Mouse (Mus musculus) common myeloid progenitor, adult 5-6 weeks (primary cell): ENCODE data around the gene Pfn1. TPM values are rescaled to one million over a fixed set of nuclear protein-coding genes. Genes with fewer than 3 reads are reported as not detected.

Experiments used
- ATAC-seq: replicated peaks from 2 replicates; pipeline ENCODE4 v1.8.0; 2016; ENCODE audit warnings: low read depth, mild to moderate bottlenecking, moderate TSS enrichment, inconsistent platforms; ENCODE audit not compliant: poor library complexity, severe bottlenecking
- total RNA-seq: library from RNA; stranded (forward); fragments of 200-1000, 187-1606 nt; gene quantifications from 2 replicates; pipeline ENCODE4 v1.2.3, GENCODE M21; 2017

Pfn1 gene
- total RNA-seq, 1 experiment from 2014 or later, result 437 TPM

DNA sequence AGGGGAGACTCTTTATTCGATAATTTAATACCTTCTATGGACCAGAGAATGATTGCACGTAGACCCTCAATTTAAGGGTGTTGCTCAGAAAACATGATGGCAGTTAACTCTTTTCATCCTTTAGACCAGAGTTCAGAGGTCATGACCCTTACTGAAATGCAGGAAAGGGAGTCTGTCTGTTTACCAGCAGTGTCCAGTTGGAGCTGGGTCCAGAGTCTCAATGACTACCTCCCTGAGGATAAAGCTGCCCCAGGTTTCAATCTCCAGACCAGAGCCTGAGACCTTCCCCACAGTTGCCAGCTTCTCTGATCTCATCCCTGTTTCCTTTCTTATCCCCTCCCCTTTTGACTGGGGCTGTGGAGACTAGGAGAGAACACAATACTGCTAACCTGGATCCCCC, 24.1 kb upstream of the Pfn1 start:
- ATAC-seq, result no peak

- ATAC-seq, result no peak
These were observed 23.6 kb upstream of the Pfn1 start for GRCm38 (mm10) chr11:70678092-70678491.

DNA sequence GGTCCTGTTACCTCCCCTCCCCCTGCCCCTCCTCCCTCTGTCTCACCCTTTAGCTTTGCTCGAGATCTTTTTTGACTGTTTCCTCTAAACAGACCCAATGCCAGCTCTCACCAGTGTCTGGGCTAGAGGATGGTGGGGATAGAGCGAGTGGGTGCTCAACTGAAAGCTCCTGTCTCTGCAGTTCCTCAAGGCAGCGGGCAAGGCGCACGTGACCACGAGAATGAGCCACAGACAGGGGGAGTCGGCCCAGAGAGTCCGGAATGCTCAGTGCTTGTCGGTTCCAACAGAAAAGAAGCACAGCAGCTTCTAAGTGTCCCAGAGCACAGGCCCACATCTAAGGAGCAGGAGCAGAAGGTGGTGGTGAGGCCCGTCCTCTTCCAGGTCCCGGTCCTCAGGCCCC, 20.1 kb upstream of the Pfn1 start:
- peak; percentile 45; the same call in 1 of the 2 replicates for ATAC-seq

- no peak for ATAC-seq
These were observed 19.6 kb upstream of the Pfn1 start for GRCm38 (mm10) chr11:70674014-70674413.

DNA sequence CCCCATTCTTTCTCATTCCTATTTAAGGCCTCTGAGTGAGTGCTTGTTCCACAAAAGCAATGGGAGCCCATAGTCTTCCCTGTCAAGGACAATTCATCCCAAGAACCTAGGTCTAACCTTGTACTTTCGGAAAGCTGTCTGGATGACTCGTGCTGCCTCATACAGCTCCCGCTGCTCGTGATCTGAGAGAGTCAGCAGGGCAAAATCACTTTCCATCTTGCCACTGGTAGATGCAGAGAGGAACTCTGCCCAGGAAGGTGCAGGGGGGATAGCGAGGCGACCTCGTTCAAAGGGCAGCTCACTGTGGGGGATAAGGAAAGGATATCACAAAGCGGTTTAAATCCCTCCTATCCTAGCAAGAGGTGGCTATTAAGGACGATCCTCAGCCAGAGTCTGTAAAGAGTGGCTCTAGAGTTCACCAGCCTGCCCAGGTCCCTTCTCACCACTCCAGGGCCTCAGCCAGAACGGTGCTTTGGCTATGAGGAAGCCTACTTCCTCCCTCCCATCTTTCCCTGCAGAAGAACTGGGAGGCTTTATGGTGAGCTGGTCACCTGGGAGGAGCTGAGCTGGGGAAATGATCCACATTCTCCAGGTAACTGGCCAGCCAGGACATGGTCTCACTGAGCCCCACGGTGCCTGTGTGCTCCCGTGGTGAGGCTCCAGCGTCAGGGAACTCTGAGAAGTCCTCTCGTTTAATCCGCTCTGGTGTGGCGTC, 17.0 kb upstream of the Pfn1 start:
- no peak for ATAC-seq

DNA sequence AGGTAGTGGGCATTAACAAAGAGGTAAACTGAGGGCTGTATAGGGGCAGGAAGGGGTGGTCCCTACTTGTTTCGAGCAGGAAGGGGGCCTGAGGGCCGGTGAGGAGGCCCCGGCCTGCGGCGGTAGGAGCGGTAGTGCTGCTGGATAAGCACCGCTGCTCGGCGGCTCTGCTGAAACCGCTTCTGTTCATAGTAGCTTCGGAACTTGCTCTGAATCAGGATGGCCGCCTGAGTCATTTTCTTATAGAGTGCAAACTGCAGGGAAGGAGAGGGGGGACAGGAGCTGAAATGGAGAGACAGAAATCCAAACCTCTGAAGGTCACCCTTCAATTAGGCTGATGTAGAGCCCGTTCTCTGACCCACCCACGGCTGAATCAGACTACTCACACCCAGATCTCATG, 16.0 kb upstream of the Pfn1 start:
- no peak for ATAC-seq

- peak; percentile 45 for ATAC-seq
These were observed 15.3 kb upstream of the Pfn1 start for GRCm38 (mm10) chr11:70669582-70670345.

DNA sequence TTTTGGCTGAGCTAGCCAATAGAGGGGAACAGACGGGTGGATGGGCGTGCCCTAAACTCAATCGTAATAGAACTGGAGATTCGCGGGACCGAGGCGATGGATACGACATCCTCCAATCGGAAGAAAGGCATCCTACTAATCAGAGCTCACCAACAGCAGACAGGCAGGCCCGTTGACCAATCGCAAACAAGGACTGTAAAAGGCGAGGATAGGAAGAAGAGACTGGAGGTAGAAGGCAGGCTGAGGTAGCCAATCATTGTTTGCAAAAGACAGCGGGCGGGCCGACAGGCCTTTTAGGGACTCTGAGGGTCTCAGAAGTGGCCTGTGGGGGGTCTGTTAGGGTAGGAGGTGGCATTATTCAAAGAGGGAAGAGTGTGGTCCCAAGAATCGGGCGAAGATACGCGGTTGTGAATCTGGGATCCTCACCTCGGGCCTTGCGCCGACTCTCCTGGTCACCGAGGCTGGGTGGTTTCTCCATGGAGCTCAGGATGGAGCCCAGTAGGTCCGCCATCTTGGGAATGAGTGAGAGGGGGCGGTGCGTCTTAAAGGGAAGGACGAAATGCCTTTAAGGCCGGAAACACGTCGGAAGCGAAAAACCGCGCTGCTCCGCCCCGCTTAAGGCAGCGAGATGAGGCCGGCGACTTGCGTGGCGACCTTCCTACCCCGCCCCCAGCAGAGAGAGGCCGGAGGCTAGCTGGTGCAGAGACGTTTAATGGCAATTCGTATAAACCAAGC, 14.5 kb upstream of the Pfn1 start, which contains the start of gene Spag7:
Spag7 (minus strand) TSS at position 646 of the 735 bp plus-strand sequence.
- peak; percentile 84 for ATAC-seq

DNA sequence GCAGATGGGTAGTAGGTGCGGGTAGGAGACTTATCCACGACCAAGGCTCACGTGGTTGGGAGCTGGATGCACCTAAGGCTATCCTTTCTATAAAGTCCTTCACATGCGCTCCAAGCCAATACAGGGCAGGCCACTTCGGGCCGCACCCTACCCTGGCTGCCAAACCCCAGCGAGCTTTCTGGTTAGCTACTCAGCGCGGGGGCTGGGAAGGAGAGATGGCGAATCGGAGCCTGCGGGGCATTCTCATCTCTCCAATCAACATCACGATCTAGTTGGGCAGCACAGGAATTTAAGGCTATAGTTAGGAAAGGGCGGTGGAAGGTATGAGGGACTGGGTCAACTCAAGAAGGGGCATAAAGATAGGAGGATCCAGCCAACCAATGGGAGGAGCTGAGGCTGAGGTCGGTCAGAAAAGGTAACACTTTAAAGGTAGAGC, 13.9 kb upstream of the Pfn1 start:
- peak; percentile 12; the same call in 1 of the 2 replicates for ATAC-seq

DNA sequence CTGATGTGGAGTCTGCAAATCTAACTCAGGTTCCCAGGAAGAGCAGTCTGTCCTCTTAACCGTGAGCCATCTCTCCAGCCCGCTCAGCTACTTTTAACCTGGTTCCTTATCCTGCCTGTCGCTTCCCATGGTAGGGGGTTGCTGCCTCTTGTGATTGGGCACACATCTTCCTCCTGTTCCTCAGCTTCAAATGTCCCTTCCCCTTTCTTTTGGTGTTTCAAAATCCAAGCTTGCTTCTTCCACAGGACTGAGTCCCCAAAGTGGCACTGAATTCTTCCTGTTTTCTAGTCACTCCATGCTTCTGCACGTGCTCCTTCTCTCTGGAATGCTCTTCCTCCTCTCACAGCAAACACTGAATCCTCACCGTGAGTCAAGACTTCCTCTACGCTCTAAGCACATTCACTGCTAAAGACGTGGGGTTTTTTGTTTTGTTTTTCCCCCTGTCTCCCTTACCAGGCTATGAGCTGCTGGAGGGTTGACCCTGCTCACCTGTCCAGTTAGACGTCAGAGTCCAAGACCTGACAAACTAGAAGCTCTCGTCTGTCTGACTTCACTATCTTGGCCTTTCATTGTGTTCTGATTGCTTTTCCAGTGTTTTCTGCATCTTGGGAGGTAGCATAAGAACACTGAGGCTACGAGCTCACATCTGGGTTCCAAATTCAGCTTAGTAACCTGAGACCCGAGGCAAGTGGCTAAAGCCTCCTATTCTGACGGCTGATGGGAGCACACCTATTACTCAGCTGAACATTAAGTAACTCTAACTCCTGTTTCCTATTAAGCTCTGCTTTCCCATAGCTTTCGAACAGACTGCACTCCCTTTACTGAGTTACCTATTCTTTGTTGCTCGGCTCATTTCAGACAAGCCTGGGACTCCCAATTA, 13.1 kb upstream of the Pfn1 start:
- no peak for ATAC-seq

GRCm38 (mm10) chr11:70666687-70667086, 12.2 kb upstream of the Pfn1 start:
- no peak for ATAC-seq

DNA sequence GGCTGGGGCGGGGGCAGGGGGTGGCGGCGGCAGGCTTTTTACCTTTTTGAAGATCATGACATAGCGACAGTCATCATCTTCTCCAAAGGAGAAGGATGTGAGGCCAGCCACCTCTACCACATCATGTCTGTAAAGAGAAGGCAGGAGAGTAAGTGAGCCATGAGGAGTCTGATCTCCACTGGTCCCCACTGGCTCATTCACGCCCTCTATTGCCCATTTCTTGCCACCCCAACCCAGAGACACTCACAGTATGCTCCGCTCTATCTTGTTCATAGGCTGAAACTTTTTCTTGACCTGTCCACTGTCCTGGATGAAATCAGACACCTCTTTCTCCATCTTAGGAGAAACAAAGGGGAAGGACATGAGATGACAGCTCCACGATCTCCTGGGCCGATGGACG, 10.3 kb upstream of the Pfn1 start:
- no peak for ATAC-seq

DNA sequence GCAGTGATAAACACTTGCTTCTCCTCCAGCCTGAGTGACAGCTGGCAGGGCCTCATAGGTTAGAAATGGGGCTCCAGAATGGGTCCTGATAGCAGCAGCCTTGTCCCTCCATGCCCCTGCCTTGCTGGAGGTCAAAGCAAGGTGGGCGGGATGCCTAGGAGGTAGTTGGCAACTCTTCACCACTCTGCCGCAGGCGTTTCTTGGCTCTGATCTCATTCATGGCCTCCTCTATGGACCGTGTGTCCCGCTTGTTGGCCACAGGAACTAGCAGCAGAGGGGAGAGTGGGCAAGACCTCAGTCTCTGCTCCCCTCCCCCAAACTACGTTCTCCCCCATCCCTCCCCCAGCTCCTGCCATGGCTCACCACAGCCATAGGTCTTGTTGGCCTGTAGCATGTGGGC, 9.5 kb upstream of the Pfn1 start:
- ATAC-seq, result no peak

GRCm38 (mm10) chr11:70663101-70663500, 8.7 kb upstream of the Pfn1 start:
- ATAC-seq, result no peak

GRCm38 (mm10) chr11:70660571-70660970, 6.1 kb upstream of the Pfn1 start:
- no peak for ATAC-seq

DNA sequence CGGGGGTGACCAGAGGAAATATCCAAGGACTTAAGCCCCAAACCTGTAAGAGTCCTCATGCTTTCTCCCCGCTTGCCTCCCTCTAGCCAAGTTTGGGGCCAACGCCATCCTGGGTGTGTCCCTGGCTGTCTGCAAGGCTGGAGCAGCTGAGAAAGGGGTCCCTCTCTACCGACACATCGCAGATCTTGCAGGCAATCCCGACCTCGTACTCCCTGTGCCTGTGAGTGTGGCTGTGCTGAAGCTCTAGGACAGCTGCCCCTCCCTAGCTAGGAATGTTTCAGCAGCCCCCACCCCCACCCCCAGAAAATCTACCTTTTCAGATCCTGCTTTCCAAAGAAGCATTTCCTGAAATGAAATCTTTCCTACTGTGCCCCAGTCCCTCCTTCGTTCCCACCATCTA, 4.5 kb upstream of the Pfn1 start:
- ATAC-seq, result no peak

DNA sequence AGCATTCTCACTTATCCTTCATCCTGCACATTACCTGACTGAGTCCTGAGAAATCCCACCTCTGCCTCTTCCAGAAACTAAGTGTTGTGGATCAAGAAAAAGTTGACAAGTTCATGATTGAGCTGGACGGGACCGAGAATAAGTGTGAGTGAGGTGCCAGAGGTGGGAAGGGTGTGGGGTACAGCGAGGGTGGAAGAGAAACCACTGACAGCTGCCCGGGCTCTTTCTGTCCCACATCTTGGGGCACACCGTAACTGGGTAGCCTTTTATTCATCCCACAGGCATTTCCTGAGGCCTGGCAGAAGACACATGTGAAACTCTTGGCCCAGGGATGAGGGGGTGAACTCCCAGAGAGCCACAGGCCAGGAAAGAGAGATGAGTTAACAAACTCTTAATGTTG, 4.1 kb upstream of the Pfn1 start:
- no peak for ATAC-seq

- ATAC-seq, result no peak
These were observed 3.5 kb upstream of the Pfn1 start for GRCm38 (mm10) chr11:70657991-70658390.

- ATAC-seq, result no peak
These were observed 3.1 kb upstream of the Pfn1 start for GRCm38 (mm10) chr11:70657573-70657972.

DNA sequence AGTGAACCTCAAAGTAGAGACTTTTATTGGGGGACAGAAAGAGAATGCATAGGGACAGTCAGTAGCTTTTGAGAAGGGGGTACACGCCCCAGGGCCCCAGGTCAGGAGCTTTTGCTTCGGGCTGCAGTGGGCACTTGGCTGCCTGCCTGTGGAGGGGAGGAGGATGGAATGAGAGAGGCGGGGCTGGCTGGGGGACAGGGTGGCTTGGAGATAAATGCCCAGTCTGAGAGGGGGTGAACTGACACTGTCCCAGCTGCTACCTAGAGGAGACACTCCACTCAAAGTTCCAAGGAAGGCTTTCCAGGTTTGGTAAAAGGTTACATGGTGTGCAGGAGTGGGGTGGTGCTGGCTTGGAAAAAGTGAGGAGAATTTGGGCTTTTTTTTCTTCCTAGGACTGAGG, 2.5 kb upstream of the Pfn1 start, which contains the start of gene Eno3:
Eno3 (plus strand) TSS at position 239 of the 400 bp plus-strand sequence.
- no peak for ATAC-seq
